Mouse (Mus musculus) embryo, embryonic 9.5 days (tissue): ENCODE results near the gene Ankrd55.
"Not testable (repeated sequence)": the region's sequence is repeated elsewhere in the genome, so short reads cannot be mapped to it uniquely, and the experiment has no call there.

Source experiments
- DNase-seq: peaks from one replicate; pipeline ENCODE4 v3.0.0-alpha.2; 2017; ENCODE audit errors: extremely low spot score

Ankrd55 gene

GRCm38 (mm10) chr13:112411216-112411822, 123.1 kb downstream of the Ankrd55 start:
- DNase-seq: peak; percentile 17

- no peak for DNase-seq
These were observed 124.0 kb downstream of the Ankrd55 start for GRCm38 (mm10) chr13:112412251-112412650.

- DNase-seq: no peak
These were observed 124.6 kb downstream of the Ankrd55 start for GRCm38 (mm10) chr13:112412824-112413223.

- no peak for DNase-seq
These were observed 125.4 kb downstream of the Ankrd55 start for GRCm38 (mm10) chr13:112413611-112414010.

- DNase-seq: no peak
These were observed 127.6 kb downstream of the Ankrd55 start for GRCm38 (mm10) chr13:112415896-112416295.

GRCm38 (mm10) chr13:112416410-112417162, 128.3 kb downstream of the Ankrd55 start:
- DNase-seq: peak; percentile 48

GRCm38 (mm10) chr13:112417163-112417523, 128.9 kb downstream of the Ankrd55 start:
- DNase-seq: no peak

- DNase-seq: no peak
These were observed 129.7 kb downstream of the Ankrd55 start for GRCm38 (mm10) chr13:112417861-112418423.

GRCm38 (mm10) chr13:112418595-112418994, 130.3 kb downstream of the Ankrd55 start:
- DNase-seq: no peak

GRCm38 (mm10) chr13:112424212-112424611, 136.0 kb downstream of the Ankrd55 start:
- no peak for DNase-seq

GRCm38 (mm10) chr13:112424635-112425034, 136.4 kb downstream of the Ankrd55 start:
- DNase-seq: no peak

- DNase-seq: no peak
These were observed 137.0 kb downstream of the Ankrd55 start for GRCm38 (mm10) chr13:112425181-112425654.

GRCm38 (mm10) chr13:112426265-112427135, 138.2 kb downstream of the Ankrd55 start:
- DNase-seq: no peak

GRCm38 (mm10) chr13:112427136-112427470, 138.9 kb downstream of the Ankrd55 start:
- DNase-seq: not testable (repeated sequence)

GRCm38 (mm10) chr13:112427521-112427920, 139.3 kb downstream of the Ankrd55 start:
- DNase-seq: no peak

- no peak for DNase-seq
These were observed 145.0 kb downstream of the Ankrd55 start for GRCm38 (mm10) chr13:112433271-112433670.
